Mouse (Mus musculus) heart, postnatal 4 days (tissue): ENCODE data around the gene Ly75. TPM values are rescaled to one million over a fixed set of nuclear protein-coding genes. Genes with fewer than 3 reads are reported as not detected.
A peak's percentile ranks its signal among the peaks of the same experiment; 100 is the strongest.

Experiments used
- DNase-seq: peaks from one replicate; pipeline ENCODE4 v3.0.0; 2021
- total RNA-seq, 2 experiments: library from RNA; stranded (reverse); gene quantifications; 2 replicates each; pipeline ENCODE4 v1.2.3; 2021

Gene Ly75
- total RNA-seq = 1 to 10 TPM; 2.7 to 2.8 TPM

DNA sequence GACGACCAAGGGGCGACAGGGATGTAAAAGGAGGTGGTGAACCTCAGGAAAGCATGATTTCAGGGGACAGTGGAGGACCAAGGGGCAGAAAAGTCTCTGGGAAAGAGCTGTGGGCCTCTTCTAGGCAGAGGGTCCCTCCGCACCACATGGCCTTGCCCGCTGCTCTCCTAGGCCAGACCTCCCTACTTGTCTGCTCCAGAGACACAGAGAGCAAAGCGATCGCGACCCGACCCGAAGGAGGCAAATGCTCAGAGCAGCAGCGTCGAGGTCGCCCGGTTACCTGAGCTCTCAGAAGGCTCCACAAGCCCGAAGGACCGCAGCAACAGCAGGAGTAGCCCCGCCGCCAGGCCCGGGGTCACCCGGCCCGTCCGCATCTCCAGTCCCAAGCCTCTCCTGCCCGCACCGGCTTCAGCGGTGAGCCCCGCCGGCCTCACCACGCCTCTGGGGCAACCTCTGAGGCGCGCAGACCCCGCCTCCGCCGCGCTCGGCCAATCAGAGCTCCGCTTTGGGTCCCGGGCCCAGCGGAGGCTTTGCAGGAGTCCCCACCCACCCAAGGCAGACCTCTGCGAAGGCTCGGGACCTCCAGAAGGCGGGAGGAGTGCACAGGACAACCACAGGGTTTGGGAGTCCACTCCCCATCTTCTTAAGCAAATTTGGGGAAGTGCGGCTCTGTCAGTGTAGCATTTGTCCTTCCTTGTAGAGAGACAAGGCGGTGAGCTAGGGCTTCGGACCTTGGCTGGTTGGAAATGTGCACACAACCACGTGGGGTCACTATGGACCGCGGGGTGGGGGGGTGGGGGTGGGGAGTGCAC lies at the start of gene Ly75:
Ly75 (minus strand) TSS at position 446 of the 812 bp plus-strand sequence.
- peak; percentile 86 for DNase-seq

DNA sequence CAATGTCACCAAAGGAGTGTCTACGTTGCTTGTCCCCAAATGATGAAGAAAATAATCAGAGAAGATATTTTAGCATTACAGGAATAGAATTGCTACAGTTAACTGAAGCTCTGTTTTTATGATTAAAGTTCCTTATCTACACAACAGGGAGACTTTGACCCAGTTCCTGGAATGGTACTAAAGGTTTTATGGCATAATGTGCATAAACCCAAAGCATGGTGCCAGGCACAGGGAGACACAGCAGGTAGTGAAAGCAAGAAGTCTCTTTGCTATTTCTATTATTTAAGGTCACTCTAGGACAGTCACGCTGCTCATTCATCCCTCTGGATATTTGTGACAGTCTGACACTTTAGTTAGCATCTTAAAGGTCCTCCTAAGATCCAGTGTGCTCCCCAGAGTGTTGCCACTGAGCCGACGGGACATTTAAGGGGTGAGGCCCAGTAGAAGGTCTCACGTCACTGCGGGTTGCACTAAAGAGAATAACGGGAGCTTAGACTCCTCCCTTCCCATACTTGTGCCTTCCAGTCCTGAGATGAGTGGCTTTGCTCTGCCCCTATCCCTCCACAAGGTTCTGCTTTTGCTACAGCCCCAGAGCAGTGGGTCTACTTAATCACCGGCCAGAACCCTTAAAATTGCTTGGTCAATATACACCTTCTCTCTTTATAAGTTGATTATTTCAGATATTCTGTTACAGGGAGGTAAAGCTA lies 47.4 kb upstream of the Ly75 start:
- DNase-seq = no peak

DNA sequence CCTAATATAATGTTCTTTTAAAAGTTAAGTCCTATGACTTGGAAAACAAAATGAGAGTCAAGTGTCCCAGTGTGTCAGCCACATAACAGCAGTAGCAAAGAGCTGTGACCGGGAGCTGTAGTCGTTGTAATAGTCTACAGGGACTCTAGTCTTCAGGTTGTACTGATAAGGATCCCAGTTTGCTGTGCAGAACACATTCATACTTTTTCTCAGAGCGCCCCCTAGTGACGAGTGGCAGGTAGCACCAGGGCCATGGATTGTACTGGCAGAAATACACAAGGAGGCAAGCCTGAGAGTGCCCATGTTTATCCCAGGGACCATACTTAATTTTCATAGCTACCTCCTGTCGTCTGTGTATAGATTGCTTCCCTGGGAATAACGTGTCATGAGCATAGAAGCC lies 35.0 kb upstream of the Ly75 start:
- DNase-seq = peak; percentile 82

DNA sequence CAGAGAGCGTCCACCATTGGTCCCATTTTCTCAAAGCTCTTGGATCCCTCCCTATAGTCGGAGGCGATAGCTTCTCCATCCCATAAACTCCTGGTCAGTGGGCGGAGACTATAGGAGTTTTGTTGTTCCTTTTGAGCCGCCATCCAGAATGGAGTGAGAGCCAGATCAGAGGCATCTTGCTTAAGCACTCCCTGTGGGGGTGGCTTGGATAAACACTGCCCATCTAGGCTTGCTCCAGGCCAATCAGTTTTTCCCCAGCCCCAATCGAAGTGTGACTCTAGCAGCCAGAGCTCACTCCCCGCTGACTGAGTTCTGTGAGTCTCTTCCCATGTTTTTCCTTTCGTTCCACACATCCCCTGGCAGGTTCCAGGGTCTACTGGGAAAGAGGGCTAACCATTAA lies 31.2 kb upstream of the Ly75 start:
- no peak for DNase-seq

DNA sequence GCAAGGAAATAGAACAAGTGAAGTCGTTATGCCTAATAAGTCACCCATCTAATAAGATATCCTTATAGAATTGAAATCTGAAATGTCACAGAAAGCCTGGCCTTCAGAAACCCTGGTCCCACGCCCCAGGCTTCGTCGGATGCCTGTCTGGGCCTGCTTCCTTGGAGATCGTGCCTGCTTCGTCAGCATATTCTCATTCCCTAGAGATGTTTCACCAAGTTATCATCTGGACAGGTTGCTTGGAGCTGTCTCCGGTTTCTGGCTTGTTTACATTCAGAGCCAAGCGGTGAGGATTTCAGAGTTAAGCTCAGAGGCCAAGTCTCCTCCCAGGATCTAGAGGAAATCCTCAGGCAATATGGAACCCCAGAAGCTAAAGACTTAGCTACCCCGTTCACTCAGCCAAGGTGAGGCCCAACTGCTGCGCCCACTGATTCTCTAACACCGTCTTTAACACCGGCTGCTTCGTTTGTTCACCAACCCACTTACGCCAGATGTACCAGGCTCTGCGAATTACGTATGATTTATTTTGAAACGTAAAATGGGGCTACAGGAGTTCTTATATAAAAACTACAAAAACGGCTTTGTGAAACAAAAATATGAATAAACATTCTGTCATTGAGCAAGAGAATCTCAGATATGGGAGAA lies 30.0 kb upstream of the Ly75 start:
- no peak for DNase-seq

DNA sequence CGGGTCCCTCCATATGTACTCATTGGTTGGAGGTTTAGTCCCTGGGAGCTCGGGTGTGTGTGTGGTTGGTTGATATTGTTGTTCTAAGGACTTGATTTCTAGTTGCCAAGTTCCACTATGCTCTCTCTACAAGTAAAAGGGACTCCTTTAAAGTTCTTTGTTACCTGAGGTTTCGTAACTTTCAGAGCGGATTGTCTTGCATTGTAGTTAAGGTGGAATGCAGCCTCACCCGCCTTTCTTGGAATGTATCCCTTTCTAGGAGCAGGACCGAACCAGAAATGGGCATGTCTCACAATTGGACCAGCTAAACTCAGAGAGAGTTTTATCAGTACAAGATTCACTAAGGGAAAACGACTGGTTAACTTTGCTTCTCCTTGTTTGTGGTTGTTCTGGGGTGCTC lies 28.1 kb upstream of the Ly75 start:
- DNase-seq = no peak

DNA sequence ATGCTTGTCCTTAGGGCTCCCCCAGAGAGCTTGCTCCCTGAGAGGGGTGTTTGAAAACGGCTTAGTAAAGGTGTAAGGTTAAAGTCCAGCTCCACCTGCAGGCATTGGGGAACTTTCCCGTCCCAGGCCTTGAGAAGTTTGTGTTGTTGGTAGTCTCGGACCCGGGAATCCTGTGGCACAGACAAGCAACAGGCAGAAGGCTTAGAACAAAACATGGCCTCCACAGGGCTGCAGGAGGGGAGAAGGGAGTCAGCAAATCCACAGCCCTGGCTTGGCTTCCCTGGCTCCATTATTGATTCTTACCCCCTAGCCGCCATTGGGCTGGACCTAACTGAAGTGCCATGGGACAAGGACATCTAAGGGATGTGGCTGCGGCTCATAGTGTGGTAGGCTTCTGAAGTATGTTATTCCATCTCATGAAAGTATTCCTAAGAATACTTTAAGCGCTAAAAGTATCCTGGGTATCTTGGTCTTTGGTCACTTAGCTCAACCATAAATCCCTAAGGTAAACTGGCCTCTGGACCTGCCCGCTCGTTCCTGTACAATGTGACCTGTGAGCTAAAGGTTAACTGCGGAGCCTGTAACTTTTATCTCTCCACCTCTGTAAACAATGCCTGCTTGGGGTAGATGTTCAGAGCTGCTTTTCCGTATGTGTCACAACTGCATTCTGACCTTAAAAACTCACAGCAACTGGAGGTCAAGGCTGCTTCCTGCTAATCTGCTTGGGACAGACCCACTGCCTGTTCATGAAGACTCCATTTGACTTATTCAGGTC lies 27.1 kb upstream of the Ly75 start:
- DNase-seq = no peak

DNA sequence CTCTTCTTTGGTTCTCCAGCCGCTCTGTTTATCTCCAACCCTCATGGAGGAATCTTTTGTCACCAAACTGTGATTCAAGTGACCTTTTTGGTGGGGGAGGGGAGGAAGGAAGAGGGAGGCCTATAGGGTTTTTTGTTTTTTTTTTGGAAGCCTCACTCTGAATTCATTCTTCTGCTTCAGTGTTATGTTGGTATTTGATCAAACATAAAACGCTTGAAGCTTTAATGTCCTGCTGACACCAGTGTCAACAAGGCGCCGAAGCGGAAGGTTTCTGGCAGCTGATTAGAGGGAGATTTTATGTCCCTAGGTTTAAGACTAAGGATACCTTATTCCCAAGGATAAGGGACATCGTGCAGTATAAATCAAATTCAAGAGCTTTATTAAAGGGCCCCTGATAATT lies 26.1 kb upstream of the Ly75 start:
- DNase-seq = no peak

DNA sequence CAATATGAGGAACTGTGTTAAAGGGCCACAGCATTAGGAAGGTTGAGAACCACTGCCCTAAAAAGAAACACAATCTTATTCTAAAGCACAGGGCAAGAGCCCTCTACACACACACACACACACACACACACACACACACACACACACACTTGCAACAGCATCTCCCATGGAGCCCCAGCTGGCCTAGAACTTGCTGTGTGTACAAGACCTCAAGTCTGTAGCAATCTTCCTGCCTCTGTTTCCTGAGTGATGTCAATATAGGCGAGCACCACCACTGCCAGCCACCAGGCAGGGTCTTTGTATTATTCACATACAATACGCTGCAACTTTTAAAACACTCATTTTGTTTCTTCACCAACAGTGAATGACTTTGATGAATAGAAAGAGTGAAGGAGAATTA lies 24.3 kb upstream of the Ly75 start:
- no peak for DNase-seq

DNA sequence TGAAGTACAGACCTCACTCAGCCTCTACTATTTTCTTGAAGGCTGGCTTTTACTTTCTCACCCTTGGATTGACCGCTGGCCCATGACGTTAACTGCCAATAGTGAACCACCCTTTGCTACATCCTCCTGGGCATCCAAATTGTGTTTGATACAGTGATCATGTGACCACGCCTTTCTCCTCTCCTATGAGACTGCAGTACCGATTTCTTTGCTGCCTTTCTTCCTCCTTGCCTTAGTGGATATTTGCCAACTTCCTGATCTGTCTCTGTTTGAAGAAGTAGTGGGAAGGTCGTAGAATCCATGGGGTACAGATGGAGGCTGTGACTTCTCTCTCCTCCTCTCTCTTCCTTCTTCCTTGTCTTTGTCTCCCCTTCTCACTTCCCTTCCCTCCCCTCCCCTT lies 22.3 kb upstream of the Ly75 start:
- DNase-seq = no peak

DNA sequence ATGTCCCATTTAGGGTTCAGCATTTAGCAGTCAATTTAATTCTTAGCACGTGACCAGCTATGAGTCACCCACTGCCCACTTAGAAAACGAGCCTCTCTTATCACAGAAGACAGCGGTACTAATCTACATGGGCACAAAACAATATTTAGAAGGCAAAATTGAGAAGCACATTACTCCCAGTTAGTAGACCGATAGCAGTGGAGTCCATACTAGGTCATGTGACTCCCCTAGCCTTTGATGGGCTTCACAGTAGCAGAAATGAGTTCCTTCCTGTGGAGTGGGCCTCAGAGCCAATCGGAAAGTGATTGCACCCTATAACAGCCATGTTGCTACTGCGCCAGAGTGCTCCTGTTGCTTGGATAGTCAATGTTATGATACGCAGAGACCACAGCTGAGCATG lies 21.7 kb upstream of the Ly75 start:
- DNase-seq = no peak

DNA sequence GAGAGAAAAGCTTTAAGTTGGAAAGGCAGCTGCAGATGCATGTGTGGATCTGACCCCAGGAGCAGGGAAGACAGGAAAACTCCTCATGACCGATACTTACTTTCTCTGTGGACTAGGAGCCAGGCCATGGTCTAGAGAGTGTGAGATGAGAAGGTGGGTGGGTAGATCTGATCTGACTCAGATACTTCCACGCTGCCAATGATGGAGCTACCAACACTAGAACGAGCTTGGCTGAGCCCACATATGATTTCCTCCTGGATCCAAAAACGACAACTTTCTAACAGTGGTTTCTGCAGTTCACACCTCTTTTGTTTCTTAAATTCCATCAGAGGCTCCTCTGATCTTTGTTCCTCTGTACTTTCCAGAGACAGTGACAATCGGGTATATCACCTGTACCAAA lies 18.6 kb upstream of the Ly75 start:
- no peak for DNase-seq

DNA sequence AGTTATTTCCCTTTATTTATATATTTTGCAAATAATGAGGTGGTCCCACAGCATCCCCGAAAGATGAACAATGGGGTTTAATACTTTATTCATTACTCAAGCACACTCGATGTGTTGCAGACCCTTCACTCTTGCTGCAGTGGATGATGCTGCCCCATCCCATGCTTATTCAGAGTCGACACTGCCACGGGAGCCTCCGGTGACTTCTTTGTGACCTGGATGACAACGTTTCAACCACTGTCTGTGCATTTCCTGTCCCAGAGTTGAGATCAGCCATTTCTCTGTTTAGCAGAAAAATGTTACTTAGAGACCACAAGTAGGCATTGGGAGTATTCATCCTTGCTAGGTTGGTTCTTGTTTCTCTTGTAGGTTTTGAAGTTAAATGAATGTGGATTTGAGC lies 10.7 kb upstream of the Ly75 start:
- no peak for DNase-seq

DNA sequence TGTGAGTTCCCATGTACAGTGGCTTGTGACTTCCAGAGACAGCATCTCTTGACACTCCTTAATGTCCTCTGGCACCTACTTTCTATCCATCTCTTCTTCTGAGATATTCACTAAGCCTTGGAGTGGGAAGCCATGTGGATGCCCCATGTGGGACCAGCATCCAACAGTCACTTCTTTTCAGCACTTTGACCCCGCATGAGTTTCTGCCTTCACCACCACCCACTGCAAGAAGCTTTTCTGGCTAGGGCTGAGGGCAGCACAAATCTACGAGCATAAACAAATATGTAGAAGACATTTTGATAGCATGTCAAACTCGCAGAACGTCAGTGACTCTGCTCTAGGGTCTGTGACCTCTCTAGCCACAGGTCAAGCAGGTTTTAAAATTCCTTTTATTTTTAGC lies 9.2 kb upstream of the Ly75 start:
- no peak for DNase-seq

DNA sequence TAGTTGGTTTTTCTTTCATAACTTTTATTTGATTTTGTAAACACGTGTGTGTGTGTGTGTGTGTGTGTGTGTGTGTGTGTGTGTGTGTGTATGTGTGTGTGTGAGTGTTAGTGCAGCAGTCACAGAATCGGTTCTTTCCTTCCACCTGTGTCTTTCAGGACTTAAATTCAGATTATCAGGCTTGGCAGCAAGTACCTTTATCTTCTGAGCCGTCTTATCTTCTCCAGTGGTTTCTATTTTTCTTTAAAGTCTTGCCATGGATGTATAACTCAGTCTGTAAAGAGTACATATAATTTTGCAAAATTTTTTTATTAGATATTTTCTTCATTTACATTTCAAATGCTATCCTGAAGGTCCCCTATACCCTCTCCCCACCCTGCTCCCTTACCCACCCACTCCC lies 4.3 kb upstream of the Ly75 start:
- DNase-seq = no peak

DNA sequence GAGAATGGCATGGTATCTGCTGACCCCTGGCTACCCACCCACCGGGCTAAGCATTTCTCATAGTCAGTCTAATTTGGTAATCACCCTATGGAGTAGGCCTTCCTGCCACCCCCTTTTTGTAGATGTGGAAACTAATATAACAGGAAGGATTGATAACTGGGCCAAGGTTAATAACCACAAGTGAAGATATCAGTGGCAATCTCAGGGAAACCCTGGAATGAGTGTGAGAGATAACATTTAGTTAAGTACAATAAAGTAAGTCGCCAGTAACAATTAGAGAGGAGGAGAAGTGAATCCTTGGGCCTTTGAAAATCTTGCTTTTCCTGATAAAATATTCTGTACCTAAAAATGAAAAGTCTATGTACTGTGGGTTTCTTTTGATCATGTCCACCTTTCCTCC lies 3.7 kb upstream of the Ly75 start:
- no peak for DNase-seq

DNA sequence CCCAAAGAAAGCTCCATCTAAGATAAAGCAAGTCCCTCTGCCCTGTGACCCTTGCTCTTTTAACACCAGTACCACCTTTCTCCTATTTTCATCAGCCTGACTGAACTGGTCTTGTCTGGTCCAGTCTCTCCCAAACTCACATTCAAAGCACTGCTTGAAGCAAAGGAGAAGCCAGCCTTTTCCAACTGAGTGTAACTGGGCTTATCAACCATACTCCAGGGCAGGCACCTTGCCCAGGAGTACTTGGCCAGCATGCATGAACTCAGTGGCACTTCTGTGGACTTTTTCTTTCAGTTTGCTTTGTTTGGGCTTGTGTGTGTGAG lies 1.6 kb upstream of the Ly75 start:
- DNase-seq = peak; percentile 69

DNA sequence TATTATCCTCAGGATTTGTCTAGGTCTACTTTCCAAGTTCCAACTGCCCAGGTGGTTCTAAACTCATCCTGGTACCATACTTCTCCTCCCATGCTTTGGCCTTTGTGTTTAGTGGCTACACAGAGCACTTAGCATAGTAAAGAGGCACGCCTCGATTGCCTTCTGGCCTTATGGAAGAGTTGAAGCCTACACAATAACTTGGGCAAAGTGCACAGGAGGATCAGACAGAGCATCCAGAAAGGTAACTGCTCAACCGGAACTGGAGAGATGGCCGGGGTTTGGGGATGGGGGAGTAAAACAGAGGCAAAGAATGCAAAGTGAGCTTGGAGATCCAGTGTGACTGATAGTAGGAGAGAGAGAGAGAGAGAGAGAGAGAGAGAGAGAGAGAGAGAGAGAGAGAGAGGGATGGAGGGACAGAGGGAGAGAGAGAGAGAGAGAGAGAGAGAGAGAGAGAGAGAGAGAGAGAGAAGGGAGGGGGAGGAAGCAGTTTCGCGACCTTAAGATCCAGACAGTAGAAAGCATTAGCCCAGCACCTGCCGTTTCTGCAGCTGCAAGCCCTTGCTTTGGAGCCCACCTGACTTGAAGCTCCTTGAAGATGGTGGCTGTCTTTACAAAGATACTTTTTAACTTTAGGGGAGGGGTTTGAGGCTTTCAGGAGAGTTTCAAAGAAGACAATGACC lies 1.1 kb upstream of the Ly75 start:
- no peak for DNase-seq

DNA sequence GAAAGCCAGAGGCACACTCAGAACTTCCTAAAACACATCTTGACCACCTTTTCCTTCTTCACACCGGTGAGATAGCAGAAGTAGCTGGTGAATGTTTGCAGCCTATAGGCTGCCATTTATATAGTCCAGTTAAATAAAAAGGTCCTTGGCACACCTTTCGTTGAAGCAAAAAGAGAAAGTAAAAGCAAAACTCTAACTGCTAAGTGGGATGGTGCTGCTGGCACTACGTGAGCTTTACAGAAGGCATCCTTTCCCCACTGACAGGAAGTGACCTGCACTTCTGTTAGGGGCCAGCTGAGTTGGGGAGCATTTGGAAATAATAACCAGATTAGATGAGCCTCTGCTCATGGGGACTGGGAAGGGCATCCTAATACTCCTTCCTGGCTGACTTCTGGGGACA lies 757 bp downstream of the Ly75 start:
- DNase-seq = no peak

DNA sequence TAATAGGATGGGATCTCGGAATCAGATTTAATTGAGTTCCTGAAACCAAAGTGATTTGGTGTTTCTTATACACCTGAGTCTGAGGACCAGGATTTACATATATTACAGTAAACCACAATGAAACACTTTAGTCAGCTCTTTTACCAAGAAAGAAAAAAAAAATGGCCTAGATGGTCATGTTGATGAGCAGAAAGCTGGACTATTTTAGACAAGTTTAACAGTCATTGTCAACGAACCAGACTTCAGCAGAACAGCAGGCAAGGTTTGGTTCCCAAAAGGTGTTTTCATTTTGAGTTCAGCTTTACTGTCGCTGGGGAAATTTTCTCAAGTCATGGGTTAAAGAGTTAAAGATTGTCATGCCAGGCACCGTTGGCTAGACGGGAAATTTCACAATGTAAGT lies 5.8 kb downstream of the Ly75 start:
- no peak for DNase-seq

DNA sequence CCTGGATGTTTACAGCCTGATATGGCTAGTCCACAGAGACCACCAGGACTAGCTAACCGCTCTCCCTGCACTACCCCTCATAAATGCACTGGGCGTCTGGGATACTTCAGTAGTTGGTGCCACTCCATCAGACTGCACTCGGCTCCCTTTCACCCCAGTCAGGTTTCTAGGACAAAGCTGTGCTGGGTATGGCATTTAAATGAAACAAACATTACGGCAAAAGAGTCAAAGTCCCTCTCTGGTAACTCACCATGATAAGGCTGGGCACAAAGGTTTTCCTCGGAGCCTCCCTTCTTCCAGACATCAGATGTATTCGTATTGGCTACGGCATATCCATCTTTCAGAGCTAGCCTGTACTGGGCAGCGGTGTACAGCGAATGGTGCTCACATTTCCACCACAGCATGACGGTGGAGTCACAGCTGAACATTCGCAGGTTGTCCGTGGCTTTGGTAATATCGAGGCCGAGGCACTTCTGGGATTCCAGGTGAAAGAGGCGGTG lies 7.4 kb downstream of the Ly75 start:
- DNase-seq = no peak

DNA sequence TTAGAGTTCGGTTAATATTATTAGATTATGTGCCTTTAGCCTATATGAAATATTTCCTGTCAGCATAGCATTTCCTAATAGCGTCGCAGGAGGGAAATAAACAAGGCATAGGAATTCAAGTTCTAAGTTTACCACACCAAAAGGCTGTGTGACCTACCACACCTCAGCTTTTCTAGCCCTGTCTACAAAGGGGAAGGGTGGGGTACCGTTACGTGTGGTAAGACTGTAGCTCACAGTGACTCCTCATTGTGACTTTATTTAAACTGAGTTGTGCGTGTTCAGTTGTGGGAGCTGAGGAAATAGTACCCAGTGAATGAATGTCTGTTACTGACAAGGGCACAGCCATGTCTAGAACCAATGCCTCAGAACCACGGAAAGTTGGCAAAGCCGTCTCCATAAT lies 8.0 kb downstream of the Ly75 start:
- DNase-seq = no peak
